Mouse (Mus musculus): ENCODE measurements around the gene Ptprf.

Ptprf gene

GRCm38 (mm10) chr4:118291231-118291630, at the start of gene Ptprf:
Gene Ptprf, minus strand, starts transcription at chr4:118291405.
- DNase-seq: peak; percentile 91

GRCm38 (mm10) chr4:118336658-118337057, 45.5 kb upstream of the Ptprf start:
- DNase-seq: peak; percentile 72

GRCm38 (mm10) chr4:118335991-118336390, 44.8 kb upstream of the Ptprf start:
- no peak for DNase-seq

- DNase-seq: peak; percentile 64
Measured at GRCm38 (mm10) chr4:118331777-118332176, 40.6 kb upstream of the Ptprf start.

- peak; percentile 76 for DNase-seq
Measured at GRCm38 (mm10) chr4:118326476-118326875, 35.3 kb upstream of the Ptprf start.

GRCm38 (mm10) chr4:118320636-118321035, 29.4 kb upstream of the Ptprf start:
- no peak for DNase-seq

GRCm38 (mm10) chr4:118319706-118320344, 28.6 kb upstream of the Ptprf start:
- no peak for DNase-seq

GRCm38 (mm10) chr4:118316662-118317061, 25.5 kb upstream of the Ptprf start:
- no peak for DNase-seq

- peak; percentile 23 for DNase-seq
Measured at GRCm38 (mm10) chr4:118315286-118315685, 24.1 kb upstream of the Ptprf start.

GRCm38 (mm10) chr4:118310461-118310860, 19.3 kb upstream of the Ptprf start:
- no peak for DNase-seq

GRCm38 (mm10) chr4:118307533-118308263, 16.5 kb upstream of the Ptprf start:
- no peak for DNase-seq

GRCm38 (mm10) chr4:118306113-118306696, 15.0 kb upstream of the Ptprf start:
- DNase-seq: no peak

- DNase-seq: no peak
Measured at GRCm38 (mm10) chr4:118304984-118305383, 13.8 kb upstream of the Ptprf start.

- no peak for DNase-seq
Measured at GRCm38 (mm10) chr4:118297844-118298243, 6.6 kb upstream of the Ptprf start.

GRCm38 (mm10) chr4:118295651-118296561, 4.7 kb upstream of the Ptprf start:
- no peak for DNase-seq

- no peak for DNase-seq
Measured at GRCm38 (mm10) chr4:118294811-118295210, 3.6 kb upstream of the Ptprf start.

- peak; percentile 84 for DNase-seq
Measured at GRCm38 (mm10) chr4:118292741-118293306, 1.6 kb upstream of the Ptprf start.

GRCm38 (mm10) chr4:118290416-118291030, 682 bp downstream of the Ptprf start:
- DNase-seq: peak; percentile 66

GRCm38 (mm10) chr4:118289960-118290415, 1.2 kb downstream of the Ptprf start:
- DNase-seq: peak; percentile 53

GRCm38 (mm10) chr4:118289266-118289665, 1.9 kb downstream of the Ptprf start:
- no peak for DNase-seq

GRCm38 (mm10) chr4:118288531-118288930, 2.7 kb downstream of the Ptprf start:
- DNase-seq: no peak

- no peak for DNase-seq
Measured at GRCm38 (mm10) chr4:118286202-118286601, 5.0 kb downstream of the Ptprf start.

All from kidney, postnatal 14 days (tissue).